Mouse (Mus musculus) forebrain, embryonic 11.5 days (tissue): Measurements from ENCODE around the gene Htatsf1. TPM values are rescaled to one million over a fixed set of nuclear protein-coding genes. Genes with fewer than 3 reads are reported as not detected.

ENCODE experiments used
- ATAC-seq: fragments of 200-750 bp; cut with Nextera tagmentation; replicated peaks from 2 replicates; pipeline ENCODE4 v1.8.0; 2017; ENCODE audit warnings: moderate TSS enrichment; ENCODE audit not compliant: low FRiP score
- DNase-seq: peaks from one replicate; pipeline ENCODE4 v3.0.0-alpha.2; 2017; ENCODE audit warnings: low spot score
- H3K27ac ChIP-seq: fragments of 300-500 bp; sonication (generic); 2 replicates; pipeline ENCODE4 v1.5.1; 2014; ENCODE audit warnings: low read depth, low read length
- H3K27me3 ChIP-seq: fragments of 300-500 bp; sonication (generic); 2 replicates; pipeline ENCODE4 v1.6.1; 2014; ENCODE audit warnings: mild to moderate bottlenecking, low read length, mixed read lengths; ENCODE audit not compliant: control insufficient read depth, insufficient read depth
- H3K36me3 ChIP-seq: fragments of 300-500 bp; sonication (generic); 2 replicates; pipeline ENCODE4 v1.6.1; 2014; ENCODE audit warnings: mild to moderate bottlenecking, low read length, moderate library complexity, mixed read lengths; ENCODE audit not compliant: control insufficient read depth, insufficient read depth
- H3K4me1 ChIP-seq: fragments of 300-500 bp; sonication (generic); replicated peaks from 2 replicates; pipeline ENCODE4 v1.6.1; 2014; ENCODE audit warnings: low read length, mixed read lengths; ENCODE audit not compliant: control insufficient read depth, insufficient read depth
- H3K4me2 ChIP-seq: fragments of 300-500 bp; sonication (generic); 2 replicates; pipeline ENCODE4 v1.6.1; 2014; ENCODE audit warnings: low read depth, mild to moderate bottlenecking, low read length, moderate library complexity, mixed read lengths; ENCODE audit not compliant: severe bottlenecking
- H3K4me3 ChIP-seq: fragments of 300-500 bp; sonication (generic); 2 replicates; pipeline ENCODE4 v1.5.1; 2014; ENCODE audit warnings: low read depth, low read length
- H3K9ac ChIP-seq: fragments of 300-500 bp; sonication (generic); 2 replicates; pipeline ENCODE4 v1.6.1; 2014; ENCODE audit warnings: low read length
- H3K9me3 ChIP-seq: fragments of 300-500 bp; sonication (generic); 2 replicates; pipeline ENCODE4 v1.6.1; 2016; ENCODE audit warnings: low read length, mixed read lengths; ENCODE audit not compliant: control insufficient read depth
- WGBS: fragments of 180-500 bp; shearing (Covaris S2); extraction: QIAGEN DNeasy Blood & Tissue Kit; methylation state at CpG from one replicate; pipeline ENCODE4 v1.1.7; 2014; 5-methylcytosine and 5-hydroxymethylcytosine counted together
- polyA plus RNA-seq: library from polyadenylated mRNA; unstranded; fragments of >200 nt; fragmentation: Nextera tagmentation; extraction: Ambion mirVana; gene quantifications from 2 replicates; pipeline ENCODE4 v1.2.1, GENCODE M21; 2014

Htatsf1 gene
- polyA plus RNA-seq, 1 experiment from 2014 or later: 82.8 TPM

GRCm38 (mm10) chrX:57106956-57107355 is 53.6 kb downstream of the Htatsf1 start:
- 90% methylated on average over 3 of the region's 3 CpGs for WGBS
- Histone ChIP-seq H3K27me3 (no peaks in the 10 kb centered on the region), H3K27ac (no peak overlapping the region), H3K4me3 (no peak overlapping the region), H3K9ac (no peak overlapping the region), H3K9me3 (no peaks in the 10 kb centered on the region), H3K4me1 (no peaks in the 10 kb centered on the region), H3K36me3 (no peaks in the 10 kb centered on the region), H3K4me2 (no peak overlapping the region)
- no peak for DNase-seq
- no peak for ATAC-seq

Other genes starting within 250 kb of the Htatsf1 start
- 2.1 and 2.3 TPM in 2 replicates for gene Map7d3, start 231.3 kb upstream of the Htatsf1 start, polyA plus RNA-seq
- gene Adgrg4, start 183.4 kb upstream of the Htatsf1 start, polyA plus RNA-seq: not detected in 2 replicates
- not detected in 2 replicates for gene Brs3, start 10.5 kb upstream of the Htatsf1 start, polyA plus RNA-seq
- gene Vgll1, start 34.5 kb downstream of the Htatsf1 start, polyA plus RNA-seq: 0.35 TPM in 1 of 2 replicates, not detected in the other
- not detected in 2 replicates for gene Cd40lg, start 158.6 kb downstream of the Htatsf1 start, polyA plus RNA-seq